ENCODE assay signal across 11 mouse cellular contexts in genomic region chr12:82189076-82189675, GRCm38 (mm10). TPM values are rescaled to one million over a fixed set of nuclear protein-coding genes. Genes with fewer than 3 reads are reported as not detected.
DNase-seq lines count a peak whose midpoint lies in the region; ATAC-seq and TF ChIP-seq lines count a peak whose summit lies in the region.
"Had no signal": no experiment of that assay in that cellular context is flagged by ENCODE, and none has a peak within 500 bp of the region (broad histone marks: within the 10 kb centered on the region; RNA-seq: fewer than 3 reads in every experiment).

No protein-coding gene starts in this region.

- H3K4me2 ChIP-seq in kidney, embryonic 15.5 days: peak overlapping the region; percentile 22
- no peak overlapping the region for H3K4me2 ChIP-seq in embryonic facial prominence, embryonic 14.5 days (ENCODE audit: low read depth, low read length)
- peak overlapping the region; percentile 44; the same call in 1 of the 2 replicates for H3K4me2 ChIP-seq in liver, embryonic 15.5 days
- H3K4me2 ChIP-seq in forebrain, embryonic 13.5 days: no peak overlapping the region
- H3K4me2 ChIP-seq: midbrain, embryonic 15.5 days had no signal

- peaks cover 60% of the 10 kb centered on the region for H3K4me1 ChIP-seq in kidney, embryonic 15.5 days
- peaks cover 77% of the 10 kb centered on the region for H3K4me1 ChIP-seq in G1E (ENCODE audit: insufficient read depth, low read depth, low read length)
- peaks cover 39% of the 10 kb centered on the region for H3K4me1 ChIP-seq in embryonic facial prominence, embryonic 14.5 days (ENCODE audit: control insufficient read depth, insufficient read depth, low read length)
- H3K4me1 ChIP-seq in liver, embryonic 15.5 days (replicated peaks): peaks cover 58% of the 10 kb centered on the region
- peaks cover 16% of the 10 kb centered on the region for H3K4me1 ChIP-seq in forebrain, embryonic 13.5 days

- H3K9ac ChIP-seq in kidney, embryonic 15.5 days: no peak overlapping the region
- H3K9ac ChIP-seq in embryonic facial prominence, embryonic 14.5 days (ENCODE audit: low read depth, low read length): no peak overlapping the region
- H3K9ac ChIP-seq in liver, embryonic 15.5 days: no peak overlapping the region
- H3K9ac ChIP-seq in forebrain, embryonic 13.5 days: no peak overlapping the region
- H3K9ac ChIP-seq: midbrain, embryonic 15.5 days had no signal

- H3K9me3 ChIP-seq in kidney, embryonic 15.5 days (replicated peaks): no peaks in the 10 kb centered on the region
- no peaks in the 10 kb centered on the region for H3K9me3 ChIP-seq in G1E (replicated peaks)
- no peaks in the 10 kb centered on the region for H3K9me3 ChIP-seq in embryonic facial prominence, embryonic 14.5 days (ENCODE audit: control insufficient read depth, low read length)
- no peaks in the 10 kb centered on the region for H3K9me3 ChIP-seq in liver, embryonic 15.5 days (replicated peaks)
- H3K9me3 ChIP-seq in forebrain, embryonic 13.5 days (replicated peaks): no peaks in the 10 kb centered on the region
- H3K9me3 ChIP-seq: midbrain, embryonic 15.5 days had no signal

- WGBS in kidney, embryonic 15.5 days: 13% methylated on average over 6 of the region's 6 CpGs
- 10% methylated on average over 6 of the region's 6 CpGs for WGBS in embryonic facial prominence, embryonic 14.5 days
- 57% methylated on average over 6 of the region's 6 CpGs for WGBS in liver, embryonic 15.5 days (ENCODE audit: insufficient replicate concordance)
- 44% methylated on average over 6 of the region's 6 CpGs for WGBS in forebrain, embryonic 13.5 days

- H3K36me3 ChIP-seq in kidney, embryonic 15.5 days: no peaks in the 10 kb centered on the region
- peaks cover 72% of the 10 kb centered on the region for H3K36me3 ChIP-seq in G1E (replicated peaks)
- H3K36me3 ChIP-seq in embryonic facial prominence, embryonic 14.5 days (ENCODE audit: control insufficient read depth, insufficient read depth, low read length): no peaks in the 10 kb centered on the region
- no peaks in the 10 kb centered on the region for H3K36me3 ChIP-seq in liver, embryonic 15.5 days (replicated peaks)
- H3K36me3 ChIP-seq in forebrain, embryonic 13.5 days (ENCODE audit: poor library complexity, severe bottlenecking): no peaks in the 10 kb centered on the region
- H3K36me3 ChIP-seq: midbrain, embryonic 15.5 days had no signal

- no peaks in the 10 kb centered on the region for H3K27me3 ChIP-seq in kidney, embryonic 15.5 days
- H3K27me3 ChIP-seq in G1E (ENCODE audit: insufficient read depth, low read length): no peaks in the 10 kb centered on the region
- H3K27me3 ChIP-seq in embryonic facial prominence, embryonic 14.5 days (replicated peaks; ENCODE audit: control insufficient read depth, insufficient read depth, low read length): no peaks in the 10 kb centered on the region
- H3K27me3 ChIP-seq in liver, embryonic 15.5 days: no peaks in the 10 kb centered on the region
- no peaks in the 10 kb centered on the region for H3K27me3 ChIP-seq in forebrain, embryonic 13.5 days
- H3K27me3 ChIP-seq: midbrain, embryonic 15.5 days; Patski had no signal

- TF ChIP-seq CTCF in G1E (IDR thresholded peaks at IDR 0.05; ENCODE audit: low read depth, low read length): no peak

- ATAC-seq in kidney, embryonic 15.5 days (replicated peaks; ENCODE audit: low FRiP score): peak; percentile 74
- no peak for ATAC-seq in G1E (ENCODE audit: extremely low read depth, insufficient number of reproducible peaks, low FRiP score, poor library complexity, severe bottlenecking)
- ATAC-seq in embryonic facial prominence, embryonic 14.5 days (ENCODE audit: low read depth): peak; percentile 90
- no peak for ATAC-seq in liver, embryonic 15.5 days (ENCODE audit: insufficient read depth)
- ATAC-seq in forebrain, embryonic 13.5 days: no peak
- ATAC-seq: midbrain, embryonic 15.5 days had no signal

- no peak overlapping the region for H3K4me3 ChIP-seq in kidney, embryonic 15.5 days (replicated peaks)
- H3K4me3 ChIP-seq in G1E (ENCODE audit: low read depth, low read length): peak overlapping the region; percentile 62; the same call in 1 of the 2 replicates
- H3K4me3 ChIP-seq in embryonic facial prominence, embryonic 14.5 days (ENCODE audit: low read depth, low read length): no peak overlapping the region
- no peak overlapping the region for H3K4me3 ChIP-seq in liver, embryonic 15.5 days (replicated peaks)
- H3K4me3 ChIP-seq in forebrain, embryonic 13.5 days: no peak overlapping the region
- H3K4me3 ChIP-seq: erythroblast, embryonic 14.5 days; midbrain, embryonic 15.5 days had no signal

- DNase-seq in kidney, adult 11 months: no peak
- no peak for DNase-seq in G1E (ENCODE audit: low spot score)
- peak; percentile 82 for DNase-seq in embryonic facial prominence, embryonic 14.5 days (ENCODE audit: low spot score)
- no peak for DNase-seq in cerebellum, postnatal 25 days
- DNase-seq: retina, postnatal 1 day had no signal

- H3K27ac ChIP-seq in kidney, embryonic 15.5 days: peak overlapping the region; percentile 75
- peak overlapping the region; percentile 65 for H3K27ac ChIP-seq in embryonic facial prominence, embryonic 14.5 days (replicated peaks; ENCODE audit: low read depth, low read length)
- H3K27ac ChIP-seq in liver, embryonic 15.5 days (replicated peaks): no peak overlapping the region
- no peak overlapping the region for H3K27ac ChIP-seq in forebrain, embryonic 13.5 days
- H3K27ac ChIP-seq: midbrain, embryonic 15.5 days had no signal

RNA-seq across cellular contexts. Expression of gene Sipa1l1, which starts 20.1 kb away (rescaled TPM):
- 38.1 and 39.8 TPM in 2 replicates for polyA plus RNA-seq in kidney, embryonic 15.5 days (2015; fragmentation: Nextera tagmentation; extraction: Ambion mirVana)
- total RNA-seq in G1E (2014; fragmentation: Nextera tagmentation) (330 and 365 TPM in 2 replicates), G1E (2017) (145 and 161 TPM in 2 replicates)
- polyA plus RNA-seq in G1E (2012): 107 and 141 TPM in 2 replicates
- polyA plus RNA-seq in embryonic facial prominence, embryonic 14.5 days (2014; fragmentation: Nextera tagmentation; extraction: Ambion mirVana): 23.8 and 24.2 TPM in 2 replicates
- polyA plus RNA-seq in liver, embryonic 15.5 days (2015; fragmentation: Nextera tagmentation; extraction: Ambion mirVana): 3.7 and 4.0 TPM in 2 replicates
- polyA plus RNA-seq in forebrain, embryonic 13.5 days (2015; fragmentation: Nextera tagmentation; extraction: Ambion mirVana): 19.3 and 23.6 TPM in 2 replicates

Comparison
In these comparisons a context has a peak if more than half of its experiments do, and no peak if none do; other contexts are left out.
1. ATAC-seq: peak in kidney, embryonic 15.5 days (single experiment) and embryonic facial prominence, embryonic 14.5 days (single experiment); none in G1E (single experiment), liver, embryonic 15.5 days (single experiment) and forebrain, embryonic 13.5 days (single experiment).
2. H3K27ac ChIP-seq: peak in kidney, embryonic 15.5 days (single experiment) and embryonic facial prominence, embryonic 14.5 days (single experiment); none in liver, embryonic 15.5 days (single experiment) and forebrain, embryonic 13.5 days (single experiment).
3. H3K4me2 ChIP-seq: peak in kidney, embryonic 15.5 days (single experiment) and liver, embryonic 15.5 days (single experiment); none in embryonic facial prominence, embryonic 14.5 days (single experiment) and forebrain, embryonic 13.5 days (single experiment).